Comparison of ENCODE assay signal across 8 mouse cellular contexts in the genomic region with DNA sequence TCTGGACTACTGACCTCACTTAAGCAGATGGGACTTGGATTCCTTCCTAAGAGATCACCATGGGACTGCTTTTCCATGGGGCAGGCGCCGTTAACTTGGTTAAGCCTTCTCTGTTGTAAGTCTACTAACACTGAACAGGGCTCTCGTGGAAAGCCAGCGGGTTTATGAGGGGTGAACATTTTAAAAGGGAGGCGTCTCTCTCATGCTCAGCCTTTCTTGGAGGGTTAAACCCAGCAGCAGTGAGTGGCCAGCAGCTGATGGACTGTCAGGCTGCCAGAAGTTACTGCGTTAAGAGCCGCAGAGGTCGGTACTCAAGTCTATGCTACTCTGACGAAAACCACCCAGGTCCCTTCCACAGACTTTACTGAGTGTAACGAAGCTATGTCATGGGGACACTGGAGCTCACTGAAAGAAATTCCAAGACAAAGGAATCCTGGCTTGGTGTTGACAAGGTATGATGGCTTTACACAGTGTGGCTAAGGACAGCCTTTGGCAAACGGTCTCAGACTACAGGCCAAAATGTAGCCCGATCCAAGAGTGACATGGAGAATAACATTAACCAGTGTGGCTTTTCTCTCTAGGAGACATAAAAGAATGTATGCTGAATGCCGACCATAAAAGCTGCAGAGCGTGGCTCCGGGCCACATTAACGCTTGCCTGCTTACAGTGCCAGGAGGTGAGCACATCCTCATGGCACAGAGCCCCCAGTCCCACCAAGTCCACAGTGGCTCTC.
DNase-seq lines count a peak whose midpoint lies in the region; ATAC-seq and TF ChIP-seq lines count a peak whose summit lies in the region.

No protein-coding gene starts in this region.

- no peaks in the 10 kb centered on the region for H3K9me3 ChIP-seq in hindbrain, postnatal 0 days (ENCODE audit: low read length)

- peak overlapping the region; percentile 41 for H3K4me2 ChIP-seq in hindbrain, postnatal 0 days (ENCODE audit: low read depth, low read length)

- DNase-seq in adrenal gland, postnatal 10 days = peak; percentile 40
- DNase-seq in adrenal gland, postnatal 25 days = no peak
- DNase-seq in urinary bladder, adult 2 months (ENCODE audit: low spot score) = peak; percentile 25
- DNase-seq in urinary bladder, postnatal 10 days (ENCODE audit: low spot score) = no peak
- peak; percentile 77 for DNase-seq in hindbrain, postnatal 0 days (ENCODE audit: low spot score)
- DNase-seq in lung, postnatal 14 days = peak; percentile 38
- DNase-seq in spleen, adult 18-20 months = no peak
- no peak for DNase-seq in right cerebral cortex, adult 2 months (ENCODE audit: low spot score in 2 of 2)

- 37% methylated on average over 16 of the region's 16 CpGs for WGBS in hindbrain, postnatal 0 days

- ATAC-seq in hindbrain, postnatal 0 days = peak; percentile 88

- no peak overlapping the region for H3K4me3 ChIP-seq in hindbrain, postnatal 0 days (ENCODE audit: low read length)

- H3K27me3 ChIP-seq in hindbrain, postnatal 0 days (ENCODE audit: insufficient read depth, low read length) = no peaks in the 10 kb centered on the region

- H3K36me3 ChIP-seq in hindbrain, postnatal 0 days (ENCODE audit: insufficient read depth, low read length) = peaks cover 14% of the 10 kb centered on the region

- H3K4me1 ChIP-seq in hindbrain, postnatal 0 days (ENCODE audit: insufficient read depth, low read length) = peaks cover 10% of the 10 kb centered on the region; the same call in 1 of the 2 replicates

- 0 out of 2 replicates have a peak overlapping the region, but pooled peaks have one; percentile 17 for H3K9ac ChIP-seq in hindbrain, postnatal 0 days (replicated peaks; ENCODE audit: low read length)

- peak overlapping the region; percentile 78 for H3K27ac ChIP-seq in hindbrain, postnatal 0 days

- TF ChIP-seq CTCF in hindbrain, postnatal 0 days (IDR thresholded peaks at IDR 0.05; ENCODE audit: low read depth) = no peak

Comparison
In these comparisons a context has a peak if more than half of its experiments do, and no peak if none do; other contexts are left out.
1. DNase-seq: peak in adrenal gland, postnatal 10 days (single experiment), urinary bladder, adult 2 months (single experiment), hindbrain, postnatal 0 days (single experiment) and lung, postnatal 14 days (single experiment); none in adrenal gland, postnatal 25 days (single experiment), urinary bladder, postnatal 10 days (single experiment), spleen, adult 18-20 months (0 of 2) and right cerebral cortex, adult 2 months (0 of 2).